Mouse (Mus musculus) cerebellum, adult 2 months (tissue): ENCODE measurements around the gene Col27a1. TPM values are rescaled to one million over a fixed set of nuclear protein-coding genes. Genes with fewer than 3 reads are reported as not detected.

Source experiments
- DNase-seq, 2 experiments: peaks; one replicate each; pipeline ENCODE4 v3.0.0; 2021
- H3K27ac ChIP-seq: fragments of 200-500 bp; 2 replicates; pipeline ENCODE4 v1.5.1; 2012; ENCODE audit warnings: low read length, control low read depth, inconsistent platforms; ENCODE audit not compliant: insufficient read depth
- H3K27me3 ChIP-seq: fragments of 200-500 bp; 2 replicates; pipeline ENCODE4 v1.6.1; 2012; ENCODE audit warnings: inconsistent platforms, mild to moderate bottlenecking, low read length, moderate library complexity; ENCODE audit not compliant: control insufficient read depth, insufficient read depth
- H3K4me1 ChIP-seq: fragments of 200-500 bp; 2 replicates; pipeline ENCODE4 v1.6.1; 2011; ENCODE audit warnings: low read length; ENCODE audit not compliant: control insufficient read depth, insufficient read depth
- H3K4me3 ChIP-seq: fragments of 200-500 bp; replicated peaks from 2 replicates; pipeline ENCODE3; 2011; ENCODE audit warnings: mild to moderate bottlenecking, low read depth, low read length, control low read depth; ENCODE audit not compliant: insufficient read depth
- CTCF ChIP-seq: fragments of 200-500 bp; IDR thresholded peaks from 2 replicates; pipeline ENCODE4 v1.5.1; 2011; ENCODE audit warnings: low read depth, mild to moderate bottlenecking, control low read depth, low read length, moderate library complexity, borderline replicate concordance; ENCODE audit not compliant: insufficient read depth
- POLR2A ChIP-seq: fragments of 200-500 bp; IDR thresholded peaks from 2 replicates; pipeline ENCODE4 v1.6.1; 2011; ENCODE audit warnings: low read length, control low read depth, borderline replicate concordance; ENCODE audit not compliant: insufficient read depth
- WGBS: fragments of 180-500 bp; shearing (Covaris S2); methylation state at CpG from one replicate; pipeline ENCODE4 v1.1.7; 2018; 5-methylcytosine and 5-hydroxymethylcytosine counted together
- polyA plus RNA-seq: library from polyadenylated mRNA; depleted of rRNA; stranded (reverse); fragments of >200 nt; gene quantifications from 2 replicates; pipeline ENCODE4 v1.2.3, GENCODE M21; 2012

Col27a1 gene
- polyA plus RNA-seq, 1 experiment, result 24.2 TPM

GRCm38 (mm10) chr4:63251760-63252159, 38.0 kb downstream of the Col27a1 start:
- no peak overlapping the region for H3K27ac ChIP-seq
- no peak for TF ChIP-seq POLR2A
- TF ChIP-seq CTCF, result no peak
- no peak for DNase-seq
- no peak overlapping the region for H3K4me3 ChIP-seq
- no peaks in the 10 kb centered on the region; the same call in none of the 2 replicates for H3K4me1 ChIP-seq
- H3K27me3 ChIP-seq, result no peaks in the 10 kb centered on the region
- 93% methylated on average over 11 of the region's 11 CpGs for WGBS

GRCm38 (mm10) chr4:63253716-63254115, 39.9 kb downstream of the Col27a1 start:
- Histone ChIP-seq H3K4me1 (peaks cover 9% of the 10 kb centered on the region), H3K27me3 (no peaks in the 10 kb centered on the region), H3K4me3 (no peak overlapping the region), H3K27ac (0 out of 2 replicates have a peak overlapping the region, but pooled peaks have one; percentile 3)
- no peak for TF ChIP-seq POLR2A
- no peak for TF ChIP-seq CTCF
- 84% methylated on average over 6 of the region's 6 CpGs for WGBS
- no peak for DNase-seq

GRCm38 (mm10) chr4:63254151-63254550, 40.3 kb downstream of the Col27a1 start:
- H3K27ac ChIP-seq, result 0 out of 2 replicates have a peak overlapping the region, but pooled peaks have one; percentile 3
- H3K4me3 ChIP-seq, result no peak overlapping the region
- H3K4me1 ChIP-seq, result peaks cover 9% of the 10 kb centered on the region
- H3K27me3 ChIP-seq, result no peaks in the 10 kb centered on the region
- no peak for DNase-seq
- WGBS, result 93% methylated on average over 2 of the region's 2 CpGs
- no peak for TF ChIP-seq POLR2A
- TF ChIP-seq CTCF, result no peak

DNA sequence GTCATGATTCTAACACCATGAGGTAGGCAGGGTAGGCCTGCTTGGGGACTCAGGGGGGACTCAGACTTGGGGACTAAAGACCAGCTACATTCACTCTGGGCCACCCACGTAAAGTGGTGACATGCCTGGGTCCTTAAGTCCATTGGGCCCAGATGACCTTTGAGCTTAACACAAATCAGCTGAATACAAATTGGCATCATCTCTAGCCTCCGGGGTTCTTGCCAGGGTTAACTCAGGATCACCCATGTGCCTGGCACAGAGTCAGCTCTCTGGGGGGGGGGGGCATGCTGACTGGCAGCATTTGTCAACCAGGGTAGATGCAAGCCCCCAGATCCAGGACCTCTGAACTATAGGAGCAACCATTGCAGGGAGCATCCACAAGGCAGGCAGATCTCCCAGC, 42.6 kb downstream of the Col27a1 start:
- 63% methylated on average over 2 of the region's 2 CpGs for WGBS

GRCm38 (mm10) chr4:63257346-63257745, 43.5 kb downstream of the Col27a1 start:
- 18% methylated on average over 7 of the region's 7 CpGs for WGBS
- H3K27me3 ChIP-seq, result no peaks in the 10 kb centered on the region

More for the DNA sequence above, 42.6 kb downstream of the Col27a1 start:
- Histone ChIP-seq H3K27ac (no peak overlapping the region), H3K4me1 (peaks cover 9% of the 10 kb centered on the region), H3K27me3 (no peaks in the 10 kb centered on the region), H3K4me3 (no peak overlapping the region)
- no peak for DNase-seq
- no peak for TF ChIP-seq POLR2A
- no peak for TF ChIP-seq CTCF

GRCm38 (mm10) chr4:63258096-63258495, 44.3 kb downstream of the Col27a1 start:
- Histone ChIP-seq H3K4me3 (no peak overlapping the region), H3K4me1 (peaks cover 9% of the 10 kb centered on the region), H3K27ac (no peak overlapping the region), H3K27me3 (no peaks in the 10 kb centered on the region)
- DNase-seq, result no peak
- no peak for TF ChIP-seq POLR2A
- TF ChIP-seq CTCF, result no peak
- WGBS, result 68% methylated on average over 14 of the region's 14 CpGs

More at GRCm38 (mm10) chr4:63257346-63257745, 43.5 kb downstream of the Col27a1 start:
- no peak overlapping the region for H3K4me3 ChIP-seq
- H3K27ac ChIP-seq, result no peak overlapping the region
- peak; percentile 60 to 76 for DNase-seq
- TF ChIP-seq CTCF, result no peak
- TF ChIP-seq POLR2A, result no peak
- peaks cover 9% of the 10 kb centered on the region for H3K4me1 ChIP-seq

GRCm38 (mm10) chr4:63259066-63259465, 45.3 kb downstream of the Col27a1 start:
- peaks cover 9% of the 10 kb centered on the region for H3K4me1 ChIP-seq
- no peak for TF ChIP-seq CTCF
- no peak for TF ChIP-seq POLR2A
- H3K4me3 ChIP-seq, result no peak overlapping the region
- no peak overlapping the region for H3K27ac ChIP-seq
- DNase-seq, result peak; percentile 71 to 83
- no peaks in the 10 kb centered on the region for H3K27me3 ChIP-seq
- 32% methylated on average over 6 of the region's 6 CpGs for WGBS

DNA sequence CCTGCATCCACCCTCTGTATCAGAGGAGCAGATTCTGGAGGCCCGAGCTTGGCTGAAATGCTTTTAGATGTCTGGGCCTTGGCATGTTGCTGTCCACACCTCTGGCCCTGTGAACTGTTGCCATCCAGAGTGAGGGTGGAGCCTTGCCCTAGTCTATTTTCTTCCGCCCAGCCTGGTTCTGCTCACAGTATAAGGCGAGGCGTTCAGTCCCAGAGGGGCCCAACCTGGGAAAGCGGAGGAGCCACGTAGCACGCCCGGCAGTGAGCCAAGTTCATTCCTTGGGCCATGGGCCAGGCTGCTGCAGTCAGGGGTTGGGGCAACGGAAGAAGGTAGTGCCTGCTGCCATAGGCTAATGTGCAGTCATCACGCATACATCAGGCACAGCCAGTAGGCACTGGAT, 46.7 kb downstream of the Col27a1 start:
- Histone ChIP-seq H3K27me3 (no peaks in the 10 kb centered on the region), H3K27ac (no peak overlapping the region), H3K4me1 (peaks cover 9% of the 10 kb centered on the region), H3K4me3 (no peak overlapping the region)
- WGBS, result 87% methylated on average over 10 of the region's 10 CpGs
- DNase-seq, result no peak
- TF ChIP-seq POLR2A (no peak), CTCF (no peak)
